Mouse (Mus musculus) megakaryocyte, embryonic 14.5 days (primary cell): ENCODE results near the gene Tmem191c.

ENCODE experiments used
- FLI1 ChIP-seq: IDR thresholded peaks from 2 replicates; pipeline ENCODE4 v1.6.1; 2012; ENCODE audit warnings: low read length, inconsistent platforms, mixed read lengths
- GATA1 ChIP-seq: IDR thresholded peaks from 3 replicates; pipeline ENCODE4 v1.6.1; 2012; ENCODE audit warnings: mixed read lengths, low read length, inconsistent platforms, borderline replicate concordance

- TF ChIP-seq GATA1 (no peak), FLI1 (no peak)
Measured at GRCm38 (mm10) chr16:17255270-17255669, 20.6 kb upstream of the Tmem191c start.
